Mouse (Mus musculus): ENCODE results near the gene Rnf41. TPM values are rescaled to one million over a fixed set of nuclear protein-coding genes. Genes with fewer than 3 reads are reported as not detected.

Rnf41 gene
- total RNA-seq (2014; rRNA removed; ENCODE audit: low replicate concordance) = 27.1 and 27.3 TPM in 2 replicates
- polyA plus RNA-seq (2015; fragmentation: Nextera tagmentation; extraction: Ambion mirVana) = 21.9 and 24.0 TPM in 2 replicates

DNA sequence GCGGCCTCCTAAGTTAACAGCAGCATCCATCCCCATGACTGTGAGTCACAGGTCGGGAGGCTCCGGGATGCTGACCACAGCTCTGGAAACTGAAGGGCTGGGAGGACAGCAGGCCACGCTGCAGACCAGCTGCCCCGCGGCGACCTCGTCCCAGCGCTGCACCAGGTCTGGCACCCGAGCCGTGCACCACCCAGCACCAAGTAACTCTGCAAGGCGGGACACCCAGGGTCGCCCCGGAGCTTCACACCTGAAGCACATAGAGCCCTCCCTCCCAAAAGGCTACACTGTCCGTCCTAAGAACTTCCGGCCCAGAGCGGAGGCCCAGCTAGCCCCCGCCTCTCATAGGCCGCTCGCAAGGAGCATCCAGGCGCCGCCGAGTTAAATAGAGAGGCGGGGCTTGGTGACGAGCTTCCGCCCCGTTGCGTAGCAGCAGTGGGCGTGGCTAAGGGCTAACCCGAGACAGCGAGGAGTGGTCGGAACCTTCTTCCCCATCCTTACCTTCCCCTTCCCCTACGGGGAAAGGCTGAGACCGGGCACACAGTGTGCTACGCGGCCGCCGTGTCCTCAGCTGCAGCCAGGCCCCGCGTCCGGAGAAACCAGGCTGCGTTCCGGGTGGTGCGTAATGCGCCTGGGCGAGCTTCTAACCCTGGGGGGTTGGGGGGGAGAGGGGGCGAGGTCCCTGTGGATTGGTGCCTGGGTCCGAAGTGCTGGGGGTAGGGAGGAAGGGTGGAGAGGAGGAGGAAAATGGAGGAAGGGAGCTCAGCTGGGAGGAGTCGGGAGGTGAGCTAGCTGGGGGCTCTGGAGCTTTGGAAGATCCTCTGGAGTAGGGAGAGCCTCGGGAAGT, at the start of gene Rnf41, which contains the start of gene Nabp2:
Gene Rnf41 (plus strand): TSS at position 447 of the 844 bp plus-strand sequence.
Gene Nabp2 (minus strand): TSS at position 282 of the 844 bp plus-strand sequence.
- peaks cover 27% of the 10 kb centered on the region for H3K36me3 ChIP-seq (replicated peaks; ENCODE audit: control insufficient read depth, insufficient read depth, low read length)

DNA sequence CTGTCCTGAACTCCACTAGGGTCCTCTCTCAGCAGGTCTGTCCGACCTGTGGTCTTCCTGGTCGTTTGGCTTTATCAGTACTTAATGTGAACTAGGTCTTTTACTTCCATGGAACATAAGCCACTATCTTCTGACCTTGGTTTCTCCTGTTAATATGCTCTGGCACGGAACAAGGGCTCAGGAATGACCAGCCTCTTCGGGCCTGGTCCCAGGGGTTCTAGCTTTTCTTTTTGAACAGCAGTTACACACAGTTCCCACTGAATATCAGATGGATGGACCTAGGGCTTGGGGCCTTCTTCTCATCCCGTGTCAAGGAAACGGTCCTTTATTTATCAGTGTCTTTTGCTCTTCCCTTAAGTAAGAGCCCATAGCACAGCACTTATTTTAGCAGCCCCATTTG, 49.6 kb upstream of the Rnf41 start:
- H3K27ac ChIP-seq (ENCODE audit: low read depth) = peak overlapping the region; percentile 65

More for the DNA sequence above, at the start of gene Rnf41, which contains the start of gene Nabp2:
- no peaks in the 10 kb centered on the region for H3K27me3 ChIP-seq (ENCODE audit: control insufficient read depth, insufficient read depth, low read length)
- under 1% methylated on average over 50 of the region's 50 CpGs for WGBS
- no peaks in the 10 kb centered on the region for H3K9me3 ChIP-seq (replicated peaks; ENCODE audit: control insufficient read depth, low read length)
- H3K9ac ChIP-seq (replicated peaks; ENCODE audit: low read depth, low read length) = peak within 1 kb of the TSS; percentile 84
- peak within 1 kb of the TSS; percentile 77 for H3K4me2 ChIP-seq (ENCODE audit: low read depth, low read length)
- H3K4me3 ChIP-seq (ENCODE audit: low read depth, low read length) = peak within 1 kb of the TSS; percentile 92
- ATAC-seq (ENCODE audit: insufficient read depth, low read depth) (peak; percentile 89), DNase-seq (ENCODE audit: low spot score) (peak; percentile 95)
- H3K4me1 ChIP-seq (ENCODE audit: control insufficient read depth, insufficient read depth) = peaks cover 13% of the 10 kb centered on the region
- peak within 1 kb of the TSS; percentile 90 for H3K27ac ChIP-seq (ENCODE audit: low read depth)
- no peak for TF ChIP-seq EP300 (IDR thresholded peaks at IDR 0.05; ENCODE audit: low read depth)
- TF ChIP-seq CTCF (IDR thresholded peaks at IDR 0.05; ENCODE audit: low read depth) = no peak

GRCm38 (mm10) chr10:128362568-128362967, 48.9 kb upstream of the Rnf41 start:
- Histone ChIP-seq H3K4me3 (ENCODE audit: low read depth, low read length) (no peak overlapping the region), H3K27me3 (ENCODE audit: control insufficient read depth, insufficient read depth, low read length) (no peaks in the 10 kb centered on the region), H3K9ac (replicated peaks; ENCODE audit: low read depth, low read length) (no peak overlapping the region), H3K36me3 (replicated peaks; ENCODE audit: control insufficient read depth, insufficient read depth, low read length) (peaks cover 69% of the 10 kb centered on the region), H3K27ac (ENCODE audit: low read depth) (peak overlapping the region; percentile 65), H3K9me3 (replicated peaks; ENCODE audit: control insufficient read depth, low read length) (no peaks in the 10 kb centered on the region), H3K4me1 (ENCODE audit: control insufficient read depth, insufficient read depth) (0 out of 2 replicates have a peak, but pooled peaks cover 2% of the 10 kb centered on the region), H3K4me2 (ENCODE audit: low read depth, low read length) (no peak overlapping the region)
- DNase-seq (ENCODE audit: low spot score) = peak; percentile 27
- WGBS = 45% methylated on average over 3 of the region's 3 CpGs
- ATAC-seq (ENCODE audit: insufficient read depth, low read depth) = no peak
- TF ChIP-seq EP300 (IDR thresholded peaks at IDR 0.05; ENCODE audit: low read depth) (no peak), CTCF (IDR thresholded peaks at IDR 0.05; ENCODE audit: low read depth) (peak; percentile 46)

More for the DNA sequence above, 49.6 kb upstream of the Rnf41 start:
- ATAC-seq (ENCODE audit: insufficient read depth, low read depth) (0 out of 2 replicates have a peak, but pooled peaks have one; percentile 22), DNase-seq (ENCODE audit: low spot score) (no peak)
- peaks cover 76% of the 10 kb centered on the region for H3K36me3 ChIP-seq (replicated peaks; ENCODE audit: control insufficient read depth, insufficient read depth, low read length)
- WGBS = 61% methylated on average over 6 of the region's 6 CpGs
- no peaks in the 10 kb centered on the region for H3K27me3 ChIP-seq (ENCODE audit: control insufficient read depth, insufficient read depth, low read length)
- TF ChIP-seq CTCF (IDR thresholded peaks at IDR 0.05; ENCODE audit: low read depth) = no peak
- no peak for TF ChIP-seq EP300 (IDR thresholded peaks at IDR 0.05; ENCODE audit: low read depth)
- no peaks in the 10 kb centered on the region for H3K9me3 ChIP-seq (replicated peaks; ENCODE audit: control insufficient read depth, low read length)
- H3K9ac ChIP-seq (replicated peaks; ENCODE audit: low read depth, low read length) = no peak overlapping the region
- H3K4me1 ChIP-seq (ENCODE audit: control insufficient read depth, insufficient read depth) = no peaks in the 10 kb centered on the region
- no peak overlapping the region for H3K4me2 ChIP-seq (ENCODE audit: low read depth, low read length)
- no peak overlapping the region for H3K4me3 ChIP-seq (ENCODE audit: low read depth, low read length)

GRCm38 (mm10) chr10:128367899-128368401, 43.5 kb upstream of the Rnf41 start:
- no peaks in the 10 kb centered on the region for H3K9me3 ChIP-seq (replicated peaks; ENCODE audit: control insufficient read depth, low read length)
- peaks cover 11% of the 10 kb centered on the region; the same call in 1 of the 2 replicates for H3K4me1 ChIP-seq (ENCODE audit: control insufficient read depth, insufficient read depth)
- DNase-seq (ENCODE audit: low spot score) = peak; percentile 16
- peak overlapping the region; percentile 96 for H3K27ac ChIP-seq (ENCODE audit: low read depth)
- TF ChIP-seq CTCF (IDR thresholded peaks at IDR 0.05; ENCODE audit: low read depth) = no peak
- no peak for TF ChIP-seq EP300 (IDR thresholded peaks at IDR 0.05; ENCODE audit: low read depth)
- peak overlapping the region; percentile 79 for H3K4me3 ChIP-seq (ENCODE audit: low read depth, low read length)
- ATAC-seq (ENCODE audit: insufficient read depth, low read depth) = no peak; the same call in 1 of the 2 replicates
- H3K36me3 ChIP-seq (replicated peaks; ENCODE audit: control insufficient read depth, insufficient read depth, low read length) = peaks cover 18% of the 10 kb centered on the region
- peak overlapping the region; percentile 73 for H3K9ac ChIP-seq (replicated peaks; ENCODE audit: low read depth, low read length)
- WGBS = 10% methylated on average over 19 of the region's 19 CpGs
- H3K27me3 ChIP-seq (ENCODE audit: control insufficient read depth, insufficient read depth, low read length) = no peaks in the 10 kb centered on the region
- peak overlapping the region; percentile 82 for H3K4me2 ChIP-seq (ENCODE audit: low read depth, low read length)

DNA sequence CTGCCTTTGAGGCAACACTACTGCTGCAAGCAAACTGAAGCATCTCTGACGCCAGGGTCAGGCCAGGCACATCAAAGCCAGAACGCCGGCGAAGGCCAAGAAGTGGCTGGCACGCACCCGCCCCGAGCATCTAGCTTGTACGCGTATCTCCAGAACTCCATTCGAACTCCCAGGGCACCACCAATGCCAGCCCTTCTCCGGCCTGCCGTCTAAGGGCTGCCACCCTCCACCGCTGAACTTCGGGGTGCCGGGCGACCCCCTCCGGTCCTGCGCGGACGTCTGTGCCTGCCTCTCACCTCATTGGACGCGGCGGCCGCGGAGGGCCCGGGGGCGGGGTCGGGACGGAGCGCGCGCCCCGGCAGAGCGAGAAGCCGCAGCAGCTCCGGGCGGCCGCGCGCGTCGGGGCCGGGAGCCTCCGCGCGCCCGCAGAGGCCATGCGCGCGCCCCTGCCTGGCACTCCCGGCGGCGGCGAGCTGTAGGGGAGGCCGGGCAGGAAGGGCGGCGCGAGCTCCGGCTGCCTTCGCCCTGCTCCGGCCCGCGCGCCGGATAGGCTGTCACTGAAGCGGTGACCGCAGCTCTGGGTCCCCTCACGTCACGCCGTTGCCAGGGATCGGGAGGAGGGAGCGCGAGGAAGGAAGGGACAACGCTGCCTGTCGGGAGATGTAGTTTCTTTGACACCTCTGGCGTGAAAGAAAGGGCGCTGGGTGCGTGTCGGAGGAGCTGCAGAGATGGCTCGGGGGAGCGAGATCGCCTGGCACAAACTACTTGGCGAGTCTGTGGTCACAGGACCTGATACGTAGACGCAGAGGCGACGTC, 42.8 kb upstream of the Rnf41 start, which contains the start of gene Coq10a:
Gene Coq10a (minus strand): TSS at position 596 of the 816 bp plus-strand sequence.
- DNase-seq (ENCODE audit: low spot score) = peak; percentile 94
- Histone ChIP-seq H3K9ac (replicated peaks; ENCODE audit: low read depth, low read length) (peak within 1 kb of the TSS; percentile 73), H3K27me3 (ENCODE audit: control insufficient read depth, insufficient read depth, low read length) (no peaks in the 10 kb centered on the region), H3K9me3 (replicated peaks; ENCODE audit: control insufficient read depth, low read length) (no peaks in the 10 kb centered on the region), H3K27ac (ENCODE audit: low read depth) (peak within 1 kb of the TSS; percentile 96), H3K4me3 (ENCODE audit: low read depth, low read length) (peak within 1 kb of the TSS; percentile 79), H3K36me3 (replicated peaks; ENCODE audit: control insufficient read depth, insufficient read depth, low read length) (peaks cover 11% of the 10 kb centered on the region), H3K4me1 (ENCODE audit: control insufficient read depth, insufficient read depth) (peaks cover 11% of the 10 kb centered on the region; the same call in 1 of the 2 replicates), H3K4me2 (ENCODE audit: low read depth, low read length) (peak within 1 kb of the TSS; percentile 82)
- under 1% methylated on average over 80 of the region's 87 CpGs for WGBS
- ATAC-seq (ENCODE audit: insufficient read depth, low read depth) = peak; percentile 92
- TF ChIP-seq CTCF (IDR thresholded peaks at IDR 0.05; ENCODE audit: low read depth) (no peak), EP300 (IDR thresholded peaks at IDR 0.05; ENCODE audit: low read depth) (0 out of 2 replicates have a peak, but pooled peaks have one; percentile 47)

Measured in heart, postnatal 0 days (tissue).